Mouse (Mus musculus): ENCODE results near the gene Rbm18. TPM values are rescaled to one million over a fixed set of nuclear protein-coding genes. Genes with fewer than 3 reads are reported as not detected.
A peak's percentile ranks its signal among the peaks of the same experiment; 100 is the strongest.
"Not testable (repeated sequence)": the region's sequence is repeated elsewhere in the genome, so short reads cannot be mapped to it uniquely, and the experiment has no call there.

Gene Rbm18
- polyA plus RNA-seq (2016; fragmentation: Nextera tagmentation; extraction: Ambion mirVana): 83.8 and 88.6 TPM in 2 replicates

GRCm38 (mm10) chr2:36136300-36136941 lies at the start of gene Rbm18, which contains the start of gene Mrrf:
Gene Rbm18 (minus strand): TSS chr2:36136773.
Gene Mrrf (plus strand): TSS chr2:36136389.
- peaks cover 34% of the 10 kb centered on the region for H3K36me3 ChIP-seq (replicated peaks)
- WGBS: under 1% methylated on average over 50 of the region's 50 CpGs
- peak within 1 kb of the TSS; percentile 93 for H3K27ac ChIP-seq (replicated peaks)
- peak; percentile 93 for DNase-seq (ENCODE audit: low spot score)
- H3K9me3 ChIP-seq: no peaks in the 10 kb centered on the region
- H3K4me3 ChIP-seq: peak within 1 kb of the TSS; percentile 71
- H3K27me3 ChIP-seq (replicated peaks; ENCODE audit: low read depth, poor library complexity, severe bottlenecking): no peaks in the 10 kb centered on the region
- peaks cover 45% of the 10 kb centered on the region for H3K4me1 ChIP-seq

- Histone ChIP-seq H3K27ac (replicated peaks) (0 out of 2 replicates have a peak overlapping the region, but pooled peaks have one; percentile 3), H3K9me3 (no peaks in the 10 kb centered on the region), H3K4me1 (peaks cover under 1% of the 10 kb centered on the region), H3K27me3 (replicated peaks; ENCODE audit: low read depth, poor library complexity, severe bottlenecking) (no peaks in the 10 kb centered on the region), H3K4me3 (no peak overlapping the region), H3K36me3 (replicated peaks) (peaks cover 4% of the 10 kb centered on the region; the same call in 1 of the 2 replicates)
- WGBS: 89% methylated on average over 6 of the region's 6 CpGs
- no peak for DNase-seq (ENCODE audit: low spot score)
Measured at GRCm38 (mm10) chr2:36184876-36185275, 48.3 kb upstream of the Rbm18 start.

DNA sequence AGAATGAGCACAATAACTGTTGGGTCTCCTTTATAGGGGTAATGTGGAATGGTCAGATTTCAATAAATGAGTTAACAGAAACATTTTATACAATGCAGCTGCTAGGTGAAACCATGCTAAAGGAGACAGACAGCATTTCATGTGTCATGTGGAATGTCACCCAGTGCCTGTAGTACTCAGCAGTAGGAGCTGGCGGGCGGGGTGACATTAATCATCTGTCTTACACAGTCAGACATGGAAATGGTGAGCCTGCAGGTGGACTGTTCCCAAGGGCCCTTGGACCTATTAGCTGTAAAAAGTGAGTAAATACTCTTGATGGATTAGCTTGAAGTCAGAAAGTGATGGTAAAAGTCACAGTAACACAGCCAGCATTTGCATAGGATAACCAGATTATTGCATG lies 47.6 kb upstream of the Rbm18 start:
- Histone ChIP-seq H3K4me1 (peaks cover 7% of the 10 kb centered on the region), H3K4me3 (no peak overlapping the region), H3K27ac (replicated peaks) (no peak overlapping the region), H3K36me3 (replicated peaks) (peaks cover 10% of the 10 kb centered on the region; the same call in 1 of the 2 replicates), H3K9me3 (no peaks in the 10 kb centered on the region), H3K27me3 (replicated peaks; ENCODE audit: low read depth, poor library complexity, severe bottlenecking) (no peaks in the 10 kb centered on the region)
- 96% methylated on average over 2 of the region's 2 CpGs for WGBS
- DNase-seq (ENCODE audit: low spot score): no peak

- no peaks in the 10 kb centered on the region for H3K27me3 ChIP-seq (replicated peaks; ENCODE audit: low read depth, poor library complexity, severe bottlenecking)
- no peak for DNase-seq (ENCODE audit: low spot score)
- H3K4me3 ChIP-seq: no peak overlapping the region
- WGBS: 68% methylated on average over 2 of the region's 2 CpGs
- H3K36me3 ChIP-seq (replicated peaks): peaks cover 13% of the 10 kb centered on the region; the same call in 1 of the 2 replicates
- H3K27ac ChIP-seq (replicated peaks): no peak overlapping the region; the same call in 1 of the 2 replicates
- H3K9me3 ChIP-seq: no peaks in the 10 kb centered on the region
- H3K4me1 ChIP-seq: peaks cover 7% of the 10 kb centered on the region
Measured at GRCm38 (mm10) chr2:36183278-36183677, 46.7 kb upstream of the Rbm18 start.

DNA sequence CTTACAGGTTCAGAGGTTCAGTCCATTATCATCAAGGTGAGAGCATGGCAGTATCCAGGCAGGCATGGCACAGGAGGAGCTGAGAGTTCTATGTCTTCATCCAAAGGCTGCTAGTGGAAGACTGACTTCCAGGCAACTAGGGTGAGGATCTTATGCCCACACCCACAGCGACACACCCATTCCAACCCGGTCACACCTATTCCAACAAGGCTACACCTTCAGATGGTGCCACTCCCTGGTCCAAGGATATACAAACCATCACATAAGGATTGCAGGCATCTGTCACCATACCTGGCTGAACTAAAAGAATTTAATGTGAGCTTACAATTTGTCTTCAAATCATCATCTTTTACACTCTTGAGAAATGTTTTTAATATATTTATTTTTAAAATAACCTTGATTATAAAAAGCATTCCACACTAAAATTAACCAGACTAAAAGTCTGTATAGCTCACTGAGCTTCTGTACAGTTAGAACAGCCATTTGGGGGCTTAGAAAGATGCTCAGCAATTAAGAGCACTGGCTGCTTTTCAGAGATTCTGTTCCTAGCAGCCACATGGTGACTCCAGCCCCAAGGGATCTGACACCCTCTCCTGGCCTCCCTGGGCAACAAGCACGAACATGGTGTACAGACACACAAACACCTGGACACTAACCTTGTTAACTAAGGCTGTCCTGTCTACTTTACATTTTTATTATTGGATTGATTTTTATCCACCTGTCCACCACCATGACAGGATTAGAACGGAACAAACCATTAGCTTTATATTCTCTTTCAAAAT lies 45.2 kb upstream of the Rbm18 start:
- H3K4me3 ChIP-seq; H3K4me1 ChIP-seq; H3K27ac ChIP-seq (replicated peaks); DNase-seq (ENCODE audit: low spot score); H3K27me3 ChIP-seq (replicated peaks; ENCODE audit: low read depth, poor library complexity, severe bottlenecking); H3K9me3 ChIP-seq: not testable (repeated sequence)
- 89% methylated on average over 4 of the region's 4 CpGs for WGBS
- H3K36me3 ChIP-seq (replicated peaks): peaks cover 24% of the 10 kb centered on the region

GRCm38 (mm10) chr2:36179487-36179886 lies 42.9 kb upstream of the Rbm18 start:
- no peak for DNase-seq (ENCODE audit: low spot score)
- Histone ChIP-seq H3K36me3 (replicated peaks) (peaks cover 24% of the 10 kb centered on the region), H3K4me1 (peaks cover 7% of the 10 kb centered on the region), H3K27ac (replicated peaks) (no peak overlapping the region), H3K9me3 (no peaks in the 10 kb centered on the region), H3K4me3 (no peak overlapping the region), H3K27me3 (replicated peaks; ENCODE audit: low read depth, poor library complexity, severe bottlenecking) (no peaks in the 10 kb centered on the region)
- WGBS: 57% methylated on average over 3 of the region's 3 CpGs

DNA sequence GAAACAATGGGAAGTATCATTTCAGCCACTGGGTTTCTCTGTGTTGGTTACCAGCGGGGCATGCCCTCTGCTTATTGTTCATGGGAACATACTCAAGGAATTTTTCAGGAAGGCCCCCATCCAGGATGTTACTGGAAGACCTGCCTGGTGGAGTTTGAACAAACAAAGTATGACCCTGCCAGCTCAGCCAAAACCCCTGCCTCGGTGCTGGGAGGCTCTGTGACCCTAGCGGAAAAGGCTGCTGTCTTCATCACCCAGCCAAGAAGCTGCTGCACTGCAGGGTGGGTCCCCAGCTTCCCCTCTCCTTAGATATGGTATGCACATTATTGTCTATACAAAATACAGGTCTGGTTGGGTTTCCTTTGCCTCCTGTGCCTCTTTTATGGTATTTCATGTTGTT lies 36.0 kb upstream of the Rbm18 start:
- Histone ChIP-seq H3K9me3 (no peaks in the 10 kb centered on the region), H3K4me3 (no peak overlapping the region), H3K27ac (replicated peaks) (no peak overlapping the region), H3K36me3 (replicated peaks) (peaks cover 6% of the 10 kb centered on the region), H3K4me1 (peaks cover 4% of the 10 kb centered on the region; the same call in 1 of the 2 replicates), H3K27me3 (replicated peaks; ENCODE audit: low read depth, poor library complexity, severe bottlenecking) (no peaks in the 10 kb centered on the region)
- DNase-seq (ENCODE audit: low spot score): no peak
- 85% methylated on average over 3 of the region's 3 CpGs for WGBS

- Histone ChIP-seq H3K9me3 (no peaks in the 10 kb centered on the region), H3K4me1 (peaks cover 4% of the 10 kb centered on the region; the same call in 1 of the 2 replicates), H3K36me3 (replicated peaks) (peaks cover 2% of the 10 kb centered on the region), H3K27ac (replicated peaks) (no peak overlapping the region), H3K4me3 (no peak overlapping the region), H3K27me3 (replicated peaks; ENCODE audit: low read depth, poor library complexity, severe bottlenecking) (no peaks in the 10 kb centered on the region)
- 90% methylated on average over 4 of the region's 4 CpGs for WGBS
- no peak for DNase-seq (ENCODE audit: low spot score)
Measured at GRCm38 (mm10) chr2:36172136-36172535, 35.6 kb upstream of the Rbm18 start.

DNA sequence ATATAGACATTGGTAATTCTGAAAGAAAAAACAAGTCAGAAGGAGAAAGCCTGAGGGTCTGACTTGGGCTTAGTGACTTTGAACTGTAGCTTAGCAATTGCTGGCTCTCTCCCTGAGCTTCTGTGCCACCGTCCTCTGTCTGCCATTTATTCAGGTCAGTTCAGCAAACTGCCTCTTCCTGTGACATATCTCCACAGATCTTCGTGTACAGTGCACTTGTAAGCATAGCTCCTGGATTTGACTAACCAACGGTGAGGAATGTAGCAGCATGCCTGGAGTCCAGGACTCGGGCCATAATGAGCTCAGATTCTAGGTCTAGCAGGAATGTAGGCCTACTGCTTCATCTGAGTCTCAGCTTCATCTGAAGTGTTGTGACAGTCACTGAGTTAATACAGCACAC lies 32.6 kb upstream of the Rbm18 start:
- peaks cover 10% of the 10 kb centered on the region for H3K36me3 ChIP-seq (replicated peaks)
- H3K4me3 ChIP-seq: no peak overlapping the region
- H3K4me1 ChIP-seq: peaks cover 4% of the 10 kb centered on the region; the same call in 1 of the 2 replicates
- H3K9me3 ChIP-seq: no peaks in the 10 kb centered on the region
- no peak for DNase-seq (ENCODE audit: low spot score)
- H3K27me3 ChIP-seq (replicated peaks; ENCODE audit: low read depth, poor library complexity, severe bottlenecking): no peaks in the 10 kb centered on the region
- no peak overlapping the region for H3K27ac ChIP-seq (replicated peaks)
- WGBS: 84% methylated on average over 4 of the region's 4 CpGs

- Histone ChIP-seq H3K27ac (replicated peaks) (no peak overlapping the region), H3K4me3 (no peak overlapping the region), H3K27me3 (replicated peaks; ENCODE audit: low read depth, poor library complexity, severe bottlenecking) (no peaks in the 10 kb centered on the region), H3K9me3 (no peaks in the 10 kb centered on the region), H3K4me1 (peaks cover 4% of the 10 kb centered on the region; the same call in 1 of the 2 replicates), H3K36me3 (replicated peaks) (peaks cover 13% of the 10 kb centered on the region)
- WGBS: 72% methylated on average over 1 of the region's 1 CpGs
- DNase-seq (ENCODE audit: low spot score): no peak
Measured at GRCm38 (mm10) chr2:36167990-36168618, 31.5 kb upstream of the Rbm18 start.

- Histone ChIP-seq H3K27me3 (replicated peaks; ENCODE audit: low read depth, poor library complexity, severe bottlenecking) (no peaks in the 10 kb centered on the region), H3K36me3 (replicated peaks) (peaks cover 29% of the 10 kb centered on the region), H3K4me3 (no peak overlapping the region), H3K9me3 (no peaks in the 10 kb centered on the region), H3K4me1 (peaks cover 38% of the 10 kb centered on the region), H3K27ac (replicated peaks) (no peak overlapping the region; the same call in 1 of the 2 replicates)
- DNase-seq (ENCODE audit: low spot score): no peak
- WGBS: 49% methylated on average over 4 of the region's 4 CpGs
Measured at GRCm38 (mm10) chr2:36159336-36159735, 22.8 kb upstream of the Rbm18 start.

DNA sequence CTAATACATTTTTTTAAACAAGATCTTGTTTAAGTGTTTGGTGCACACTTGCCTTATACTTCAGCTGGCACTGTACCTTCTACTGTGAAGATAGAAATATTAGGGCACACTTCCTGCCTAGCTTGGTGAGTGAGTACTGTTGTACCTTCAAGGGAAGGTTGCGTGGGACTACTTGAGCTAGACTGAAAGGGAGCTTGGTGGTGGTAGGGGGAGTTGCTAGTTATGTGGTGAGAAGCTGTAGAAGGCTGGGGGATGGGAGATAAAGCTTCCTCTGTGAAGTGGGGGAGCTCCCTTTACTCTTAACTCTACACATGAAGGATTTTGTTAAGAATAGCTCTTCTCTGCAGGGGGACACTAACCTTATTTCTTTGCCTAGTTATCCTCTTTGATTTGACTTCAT lies 20.9 kb upstream of the Rbm18 start:
- Histone ChIP-seq H3K4me3 (no peak overlapping the region), H3K27ac (replicated peaks) (peak overlapping the region; percentile 27; the same call in 1 of the 2 replicates), H3K27me3 (replicated peaks; ENCODE audit: low read depth, poor library complexity, severe bottlenecking) (no peaks in the 10 kb centered on the region), H3K4me1 (peaks cover 38% of the 10 kb centered on the region), H3K36me3 (replicated peaks) (peaks cover 40% of the 10 kb centered on the region), H3K9me3 (no peaks in the 10 kb centered on the region)
- WGBS: 79% methylated on average over 1 of the region's 1 CpGs
- no peak for DNase-seq (ENCODE audit: low spot score)
